In genomic region chr10:58639291-58639690, GRCm38 (mm10) we compare ENCODE assay signal across 19 mouse cellular contexts. TPM values are rescaled to one million over a fixed set of nuclear protein-coding genes. Genes with fewer than 3 reads are reported as not detected.
DNase-seq lines count a peak whose midpoint lies in the region; ATAC-seq and TF ChIP-seq lines count a peak whose summit lies in the region.
"Had no signal": no experiment of that assay in that cellular context is flagged by ENCODE, and none has a peak within 500 bp of the region (broad histone marks: within the 10 kb centered on the region; RNA-seq: fewer than 3 reads in every experiment).

No protein-coding gene starts in this region.

- no peak overlapping the region for H3K27ac ChIP-seq in left cerebral cortex, adult 2 months
- H3K27ac ChIP-seq: embryonic facial prominence, embryonic 15.5 days; heart, embryonic 13.5 days; liver, embryonic 14.5 days; stomach, postnatal 0 days had no signal

- ATAC-seq in frontal cortex, adult (ENCODE audit: low TSS enrichment): no peak
- ATAC-seq: intestine, postnatal 0 days had no signal

- H3K4me3 ChIP-seq in left cerebral cortex, adult 2 months: no peak overlapping the region
- H3K4me3 ChIP-seq: embryonic facial prominence, embryonic 15.5 days; heart, embryonic 13.5 days had no signal

- no peak for TF ChIP-seq CTCF in left cerebral cortex, adult 2 months (IDR thresholded peaks at IDR 0.05)

- intact Hi-C loops in left cerebral cortex, postnatal 4 days (cut with DNase I): no loop called here
- intact Hi-C loops in left cerebral cortex, adult 2 months (cut with DNase I): no loop called here

- DNase-seq in frontal cortex, postnatal 36 days (ENCODE audit: low spot score in 2 of 2): peak; percentile 23 to 28
- DNase-seq in left cerebral cortex, postnatal 4 days: peak; percentile 86
- no peak for DNase-seq in left cerebral cortex, adult 2 months (ENCODE audit: extremely low spot score in 1 of 2, low spot score in 2 of 2)
- DNase-seq in cerebellum, adult 9-11 months: peak; percentile 36
- DNase-seq in layer of hippocampus, postnatal 10 days (ENCODE audit: low spot score in 2 of 2): peak; percentile 57 to 63
- no peak for DNase-seq in kidney, adult 9 months
- no peak for DNase-seq in adrenal gland, postnatal 25 days
- DNase-seq: adrenal gland, postnatal 36 days; B cell, adult 2 months; lung, postnatal 36 days; thymus, postnatal 36 days had no signal

RNA-seq across cellular contexts. Expression of gene Edar, which starts 36.2 kb away (rescaled TPM):
- total RNA-seq in left cerebral cortex, postnatal 4 days (2021): under 1 TPM; 0.24 to 0.28 TPM
- total RNA-seq in left cerebral cortex, adult 2 months (2021): under 1 TPM; 0.14 to 0.20 TPM
- under 1 TPM; 0.32 to 0.36 TPM for total RNA-seq in layer of hippocampus, postnatal 10 days (2021)
- total RNA-seq in adrenal gland, postnatal 25 days (2021): 0.21 and 0.24 TPM in 2 replicates
- total RNA-seq: monocyte, adult 5-6 weeks; neutrophil, adult 5-6 weeks had no signal

Comparison
In these comparisons a context has a peak if more than half of its experiments do, and no peak if none do; other contexts are left out.
1. DNase-seq: peak in frontal cortex, postnatal 36 days (2 of 2), left cerebral cortex, postnatal 4 days (single experiment), cerebellum, adult 9-11 months (single experiment) and layer of hippocampus, postnatal 10 days (2 of 2); none in left cerebral cortex, adult 2 months (0 of 2), kidney, adult 9 months (single experiment) and adrenal gland, postnatal 25 days (single experiment).